Mouse (Mus musculus): ENCODE measurements at regions not wholly inside any gene's neighbourhood (a gene's known extent, or its start where the extent isn't known, plus 50 kb on each side); places are given as distances from the start of the nearest gene placed in this dataset.
A peak's percentile ranks its signal among the peaks of the same experiment; 100 is the strongest.

DNA sequence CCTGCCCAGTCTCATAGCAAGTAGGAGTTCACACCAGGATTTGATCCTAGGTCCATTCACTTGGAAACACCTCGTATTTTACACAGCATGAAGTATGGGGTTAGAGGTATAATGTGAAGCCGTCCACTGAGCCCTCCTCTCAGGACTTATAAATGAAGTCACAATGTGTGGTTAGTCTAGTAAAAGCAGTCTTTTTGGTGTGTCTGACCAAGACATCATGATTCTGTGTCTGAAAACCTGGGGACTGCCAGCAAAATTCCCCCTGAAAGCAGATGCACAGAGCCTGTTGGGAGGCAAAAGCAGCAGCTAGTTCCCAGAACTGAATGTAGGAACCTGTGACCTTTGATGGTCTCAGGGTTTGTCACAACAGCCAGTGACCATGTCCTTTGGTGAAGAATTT, 91.0 kb upstream of the Ccnd2 start:
- WGBS = 84% methylated on average over 2 of the region's 2 CpGs

DNA sequence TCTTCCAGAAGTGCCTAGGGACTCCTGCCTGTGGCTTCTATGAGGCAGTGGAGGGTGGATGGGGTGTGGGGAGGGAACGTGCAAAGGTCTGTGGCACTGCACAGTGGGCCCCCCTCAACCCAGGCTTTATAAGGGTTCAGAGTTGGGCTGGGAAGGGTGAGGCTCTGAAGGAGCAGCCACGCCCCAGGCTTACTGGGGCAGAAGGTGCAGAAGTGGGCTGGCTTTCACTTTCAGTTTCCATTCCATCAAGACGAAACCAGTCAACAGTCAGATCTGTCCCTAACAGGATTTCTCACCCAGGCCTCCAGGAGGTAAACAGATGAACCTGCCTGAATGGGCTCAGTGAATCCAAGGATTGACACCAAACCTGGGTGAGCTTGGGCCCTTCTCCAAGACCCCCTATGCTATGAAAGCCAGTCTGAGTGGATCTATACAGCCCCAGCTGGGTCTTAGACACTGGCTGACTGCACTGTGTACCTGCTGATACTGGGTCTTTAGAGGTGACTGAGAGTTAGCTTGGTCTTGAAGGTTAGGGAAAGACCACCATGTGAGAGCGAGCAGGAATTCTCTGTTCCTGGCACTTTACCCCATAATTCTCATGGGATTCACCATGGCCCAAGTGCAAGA, 93.9 kb upstream of the Ccnd2 start:
- Histone ChIP-seq H3K27ac (no peak overlapping the region), H3K27me3 (replicated peaks) (no peaks in the 10 kb centered on the region), H3K4me2 (no peak overlapping the region), H3K4me3 (no peak overlapping the region), H3K4me1 (no peaks in the 10 kb centered on the region), H3K9ac (no peak overlapping the region), H3K9me3 (no peaks in the 10 kb centered on the region), H3K36me3 (replicated peaks) (no peaks in the 10 kb centered on the region)
- WGBS = 86% methylated on average over 4 of the region's 4 CpGs
- ATAC-seq (replicated peaks) = no peak

More for the DNA sequence above, 91.0 kb upstream of the Ccnd2 start:
- H3K27me3 ChIP-seq (replicated peaks) = no peaks in the 10 kb centered on the region
- no peak overlapping the region for H3K27ac ChIP-seq
- ATAC-seq (replicated peaks) = no peak
- H3K4me2 ChIP-seq = no peak overlapping the region
- no peaks in the 10 kb centered on the region for H3K4me1 ChIP-seq
- no peaks in the 10 kb centered on the region for H3K36me3 ChIP-seq (replicated peaks)
- H3K4me3 ChIP-seq = no peak overlapping the region
- no peaks in the 10 kb centered on the region for H3K9me3 ChIP-seq
- H3K9ac ChIP-seq = no peak overlapping the region

DNA sequence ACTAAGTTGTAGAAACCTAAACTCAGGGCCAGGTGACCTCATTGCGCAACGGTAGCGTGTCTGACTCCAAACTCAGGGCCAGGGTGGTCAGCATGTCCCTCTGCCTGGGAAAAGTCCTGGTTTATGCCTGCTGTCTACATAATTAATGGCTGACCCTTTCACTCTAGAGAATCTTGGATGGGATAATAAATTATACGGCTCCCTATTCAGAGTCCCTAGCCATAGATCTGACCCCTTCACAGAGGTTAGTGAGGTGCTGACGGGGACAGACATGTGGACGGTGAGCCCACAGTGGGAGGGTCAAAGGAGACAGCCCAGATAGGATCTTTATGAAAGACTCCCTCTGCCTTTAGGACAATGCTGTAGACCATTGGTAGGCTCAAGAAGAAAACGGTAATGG, 94.7 kb upstream of the Ccnd2 start:
- no peak overlapping the region for H3K4me3 ChIP-seq
- WGBS = 85% methylated on average over 7 of the region's 7 CpGs
- H3K9ac ChIP-seq = no peak overlapping the region
- H3K9me3 ChIP-seq = no peaks in the 10 kb centered on the region
- no peaks in the 10 kb centered on the region for H3K27me3 ChIP-seq (replicated peaks)
- no peaks in the 10 kb centered on the region for H3K36me3 ChIP-seq (replicated peaks)
- H3K4me1 ChIP-seq = peaks cover 2% of the 10 kb centered on the region
- H3K27ac ChIP-seq = no peak overlapping the region
- ATAC-seq (replicated peaks) = no peak
- H3K4me2 ChIP-seq = no peak overlapping the region

DNA sequence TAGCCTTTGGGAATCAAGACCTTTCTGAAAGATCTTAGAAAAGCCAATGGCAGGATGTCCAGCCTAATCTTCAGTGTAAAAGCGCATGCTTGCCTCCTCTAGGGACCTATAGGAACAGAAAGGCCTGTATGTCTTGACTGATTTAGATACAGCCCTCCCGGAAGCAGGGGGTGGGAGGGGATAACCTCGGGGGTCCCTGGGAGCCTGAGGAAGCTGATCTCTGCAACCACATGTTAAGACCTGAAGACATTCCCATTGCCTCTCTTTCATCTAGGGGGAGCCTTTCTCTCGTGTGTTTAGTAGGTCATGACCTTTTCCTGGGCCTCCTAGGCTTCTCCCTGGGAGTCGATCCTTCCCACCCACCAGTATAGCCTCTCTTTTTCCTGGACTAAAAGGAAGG, 95.3 kb upstream of the Ccnd2 start:
- Histone ChIP-seq H3K9me3 (no peaks in the 10 kb centered on the region), H3K4me3 (no peak overlapping the region), H3K4me1 (peaks cover 6% of the 10 kb centered on the region), H3K4me2 (no peak overlapping the region), H3K9ac (no peak overlapping the region), H3K27me3 (replicated peaks) (no peaks in the 10 kb centered on the region), H3K27ac (no peak overlapping the region), H3K36me3 (replicated peaks) (no peaks in the 10 kb centered on the region)
- ATAC-seq (replicated peaks) = no peak
- WGBS = 26% methylated on average over 5 of the region's 5 CpGs

DNA sequence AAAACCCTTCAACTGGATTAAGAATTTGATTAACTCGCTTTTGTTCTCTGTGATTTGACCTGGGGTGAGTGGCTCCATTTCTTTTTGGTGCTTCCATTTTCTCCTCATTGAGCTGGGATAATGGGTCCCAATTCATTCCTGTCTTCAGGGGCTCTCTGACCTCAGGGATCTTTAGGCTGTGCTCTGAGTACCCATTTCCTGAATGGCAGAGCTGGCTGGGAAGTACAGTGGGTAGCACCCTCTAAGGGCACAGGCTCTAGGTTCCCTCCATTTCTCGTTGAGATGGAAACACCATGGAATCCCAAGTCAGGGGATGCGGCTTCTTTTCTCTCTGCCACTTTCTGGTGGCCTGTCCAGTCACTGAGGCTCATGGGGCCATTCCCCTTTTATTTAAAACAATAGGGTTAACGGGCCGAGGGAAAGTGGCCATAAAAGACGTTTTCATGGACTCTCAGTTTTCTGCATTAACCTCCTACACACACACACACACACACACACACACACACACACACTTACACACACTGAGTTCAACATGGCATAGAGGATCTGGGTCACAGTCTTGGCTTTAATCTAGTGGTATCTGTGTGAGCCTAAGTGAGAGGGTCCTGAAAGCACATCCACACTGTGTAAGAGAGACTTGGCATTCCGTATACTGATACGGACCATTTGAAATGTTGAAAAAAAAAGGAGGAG, 98.3 kb upstream of the Ccnd2 start:
- Histone ChIP-seq H3K27me3 (replicated peaks) (no peaks in the 10 kb centered on the region), H3K4me1 (peaks cover 6% of the 10 kb centered on the region), H3K9me3 (no peaks in the 10 kb centered on the region), H3K9ac (no peak overlapping the region), H3K4me3 (no peak overlapping the region), H3K27ac (no peak overlapping the region), H3K4me2 (no peak overlapping the region), H3K36me3 (replicated peaks) (no peaks in the 10 kb centered on the region)
- 12% methylated on average over 8 of the region's 8 CpGs for WGBS
- no peak for ATAC-seq (replicated peaks)

DNA sequence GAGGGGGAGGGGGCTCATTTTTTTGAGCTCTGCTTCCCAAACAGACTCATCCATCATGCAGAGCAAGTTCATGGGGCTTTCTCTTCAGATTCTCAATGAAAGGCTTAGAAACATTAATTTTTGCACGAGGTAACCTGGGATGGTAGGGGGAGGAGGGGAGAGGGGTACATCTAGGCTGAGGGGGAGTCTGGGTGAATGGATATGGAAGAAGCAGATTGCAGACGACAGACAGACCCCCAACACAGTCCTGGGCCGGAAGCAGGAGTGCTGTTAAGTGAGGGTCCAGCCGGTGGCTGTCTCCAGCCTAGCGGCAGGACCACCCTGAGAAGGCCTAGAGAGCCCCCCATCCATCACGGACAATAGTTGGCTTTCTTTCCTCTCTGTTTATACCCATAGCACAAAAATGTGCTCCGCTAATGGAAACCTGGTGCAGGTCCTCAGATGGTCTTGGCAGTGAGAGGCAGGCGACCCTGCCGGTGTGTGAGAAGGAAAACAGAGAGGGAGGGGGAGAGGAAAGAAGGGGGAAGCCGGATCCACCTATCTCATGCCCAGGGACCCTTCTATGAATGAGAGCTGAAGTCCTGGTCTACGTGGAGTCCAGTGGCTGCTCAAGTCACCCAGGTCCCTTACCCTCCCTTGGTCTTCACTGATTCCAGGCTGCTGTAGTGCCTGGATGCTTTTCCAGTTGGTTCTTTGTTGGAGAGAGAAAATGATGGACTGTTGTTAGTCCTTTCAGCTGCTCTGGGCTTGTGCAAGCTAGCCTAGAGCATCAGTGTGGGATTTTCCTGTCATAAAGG, 99.1 kb upstream of the Ccnd2 start:
- no peaks in the 10 kb centered on the region for H3K36me3 ChIP-seq (replicated peaks)
- no peak overlapping the region for H3K9ac ChIP-seq
- no peak overlapping the region for H3K4me3 ChIP-seq
- no peaks in the 10 kb centered on the region for H3K27me3 ChIP-seq (replicated peaks)
- H3K4me2 ChIP-seq = no peak overlapping the region
- H3K9me3 ChIP-seq = no peaks in the 10 kb centered on the region
- H3K4me1 ChIP-seq = peaks cover 6% of the 10 kb centered on the region
- 15% methylated on average over 11 of the region's 11 CpGs for WGBS
- ATAC-seq (replicated peaks) = 0 out of 2 replicates have a peak, but pooled peaks have one; percentile 37
- no peak overlapping the region for H3K27ac ChIP-seq

DNA sequence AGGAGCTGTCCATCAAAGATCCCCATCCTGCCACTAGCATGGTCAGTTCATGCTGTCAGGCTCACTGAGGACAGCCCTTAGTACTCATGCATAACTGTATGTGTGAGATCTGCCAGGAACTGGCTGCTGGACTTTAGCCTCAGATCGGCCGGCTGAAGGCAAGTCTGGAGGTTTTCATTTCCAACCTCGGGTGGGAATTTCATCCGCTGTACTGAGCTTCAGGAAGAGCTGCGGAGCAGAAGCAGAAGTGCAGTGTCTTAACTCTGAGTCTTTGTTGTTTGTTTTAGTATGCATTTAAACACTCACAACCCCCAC, 99.6 kb upstream of the Ccnd2 start:
- Histone ChIP-seq H3K36me3 (replicated peaks) (no peaks in the 10 kb centered on the region), H3K27ac (no peak overlapping the region), H3K4me2 (0 out of 2 replicates have a peak overlapping the region, but pooled peaks have one; percentile 4), H3K4me3 (no peak overlapping the region), H3K27me3 (replicated peaks) (no peaks in the 10 kb centered on the region), H3K9ac (no peak overlapping the region), H3K9me3 (no peaks in the 10 kb centered on the region), H3K4me1 (peaks cover 6% of the 10 kb centered on the region)
- 5% methylated on average over 5 of the region's 5 CpGs for WGBS
- no peak for ATAC-seq (replicated peaks)

DNA sequence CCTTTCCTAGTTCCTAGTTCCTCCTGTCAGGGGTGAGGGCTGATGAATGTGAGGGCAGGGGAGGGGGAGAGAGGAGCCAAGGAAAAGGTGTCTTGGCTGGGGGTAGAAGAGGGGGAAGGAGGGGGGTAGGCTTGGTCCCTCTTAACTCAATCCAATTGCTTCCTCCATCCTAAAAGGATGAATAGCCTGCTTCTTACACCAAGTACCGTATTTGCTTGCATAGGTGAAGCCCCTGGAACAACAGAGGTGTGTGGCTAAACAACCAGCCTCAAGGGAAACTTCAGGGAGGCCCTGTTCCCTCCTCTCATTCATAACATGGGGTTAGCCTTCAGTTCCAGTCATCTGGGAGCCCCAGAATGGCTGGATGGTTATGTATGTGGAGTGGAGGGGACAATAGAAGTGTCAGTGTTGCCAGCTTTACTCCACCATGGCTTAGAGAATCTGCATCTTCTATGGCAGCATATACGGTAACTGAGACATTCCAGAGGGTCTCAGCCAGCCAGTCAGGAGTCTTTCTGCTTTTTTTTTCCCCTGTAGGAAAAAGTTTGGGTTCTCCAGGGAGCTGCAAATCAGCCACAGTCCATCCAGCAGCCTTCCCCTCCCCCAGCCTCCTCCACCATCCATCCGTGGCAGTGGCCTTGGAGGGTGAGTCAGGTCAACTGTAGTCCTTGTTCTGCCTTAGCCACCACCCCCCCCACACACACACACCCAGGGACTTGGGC, 100.2 kb upstream of the Ccnd2 start:
- Histone ChIP-seq H3K9ac (no peak overlapping the region), H3K27me3 (replicated peaks) (no peaks in the 10 kb centered on the region), H3K36me3 (replicated peaks) (no peaks in the 10 kb centered on the region), H3K9me3 (no peaks in the 10 kb centered on the region), H3K27ac (no peak overlapping the region), H3K4me1 (peaks cover 6% of the 10 kb centered on the region), H3K4me2 (0 out of 2 replicates have a peak overlapping the region, but pooled peaks have one; percentile 4), H3K4me3 (no peak overlapping the region)
- 7% methylated on average over 3 of the region's 3 CpGs for WGBS
- ATAC-seq (replicated peaks) = no peak

DNA sequence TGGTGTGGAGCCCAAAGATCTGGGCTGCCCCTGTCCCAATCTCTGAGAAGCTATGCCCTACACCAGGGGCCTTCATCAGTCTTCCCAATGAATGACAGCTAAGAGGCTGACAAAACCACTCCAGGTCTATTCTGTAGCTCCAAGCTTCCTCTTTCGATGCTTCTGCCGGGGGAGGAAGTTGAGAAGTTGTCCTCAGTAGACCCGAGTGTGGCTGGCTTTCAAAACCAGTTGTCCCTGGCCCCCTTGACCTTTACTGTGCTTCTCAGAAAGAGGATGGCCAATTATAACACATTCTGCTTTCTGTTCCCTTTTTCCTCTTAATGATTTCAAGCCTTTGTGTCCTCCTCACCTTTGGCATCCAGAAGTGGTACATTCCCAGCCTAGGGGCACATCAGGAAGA, 101.9 kb upstream of the Ccnd2 start:
- Histone ChIP-seq H3K27ac (no peak overlapping the region), H3K36me3 (replicated peaks) (no peaks in the 10 kb centered on the region), H3K4me2 (no peak overlapping the region), H3K9ac (no peak overlapping the region), H3K4me3 (no peak overlapping the region), H3K4me1 (peaks cover 6% of the 10 kb centered on the region), H3K27me3 (replicated peaks) (no peaks in the 10 kb centered on the region), H3K9me3 (no peaks in the 10 kb centered on the region)
- 89% methylated on average over 3 of the region's 3 CpGs for WGBS
- ATAC-seq (replicated peaks) = no peak

DNA sequence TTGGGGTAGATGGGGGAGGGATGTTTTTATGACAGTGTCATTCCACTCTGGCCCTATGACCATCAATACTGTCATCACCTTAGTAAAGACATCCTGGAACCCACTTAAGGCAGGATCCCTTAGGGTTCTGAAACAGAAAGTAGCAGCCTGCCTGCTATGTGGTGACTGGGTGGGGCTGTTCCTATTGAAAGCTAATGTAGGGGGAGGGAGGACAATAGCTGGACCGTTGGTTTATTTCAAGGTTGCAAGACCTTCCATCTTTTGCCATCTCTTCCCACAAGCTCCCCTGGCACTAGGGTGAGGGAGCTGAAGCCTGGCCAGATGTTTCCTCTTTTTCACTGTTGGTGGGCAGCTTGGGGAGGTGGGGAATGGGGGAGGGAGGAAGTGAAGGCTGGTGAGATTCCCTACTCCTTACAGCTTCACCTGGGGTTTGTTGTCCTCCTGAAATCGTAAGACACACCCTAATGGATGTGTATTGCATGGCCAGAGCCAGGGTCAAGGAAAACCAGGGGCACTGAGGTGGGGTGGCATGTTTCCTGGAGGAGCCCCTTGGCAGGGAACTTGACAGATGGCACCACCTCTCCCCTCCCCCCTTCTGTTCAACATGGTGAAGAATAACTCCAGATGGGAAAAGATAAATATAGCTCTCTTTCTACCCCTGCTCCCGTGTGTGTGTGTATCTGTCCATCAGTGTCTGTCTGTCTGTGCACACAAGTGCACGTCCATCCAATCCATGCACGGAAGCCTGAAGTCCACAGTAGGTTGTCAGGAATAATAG, 112.1 kb upstream of the Ccnd2 start:
- no peak overlapping the region for H3K4me3 ChIP-seq
- H3K9ac ChIP-seq = no peak overlapping the region
- H3K27ac ChIP-seq = no peak overlapping the region
- H3K9me3 ChIP-seq = no peaks in the 10 kb centered on the region
- peaks cover 6% of the 10 kb centered on the region; the same call in 1 of the 2 replicates for H3K4me1 ChIP-seq
- no peak for ATAC-seq (replicated peaks)
- no peaks in the 10 kb centered on the region for H3K36me3 ChIP-seq (replicated peaks)
- 83% methylated on average over 5 of the region's 5 CpGs for WGBS
- no peaks in the 10 kb centered on the region for H3K27me3 ChIP-seq (replicated peaks)
- no peak overlapping the region for H3K4me2 ChIP-seq

DNA sequence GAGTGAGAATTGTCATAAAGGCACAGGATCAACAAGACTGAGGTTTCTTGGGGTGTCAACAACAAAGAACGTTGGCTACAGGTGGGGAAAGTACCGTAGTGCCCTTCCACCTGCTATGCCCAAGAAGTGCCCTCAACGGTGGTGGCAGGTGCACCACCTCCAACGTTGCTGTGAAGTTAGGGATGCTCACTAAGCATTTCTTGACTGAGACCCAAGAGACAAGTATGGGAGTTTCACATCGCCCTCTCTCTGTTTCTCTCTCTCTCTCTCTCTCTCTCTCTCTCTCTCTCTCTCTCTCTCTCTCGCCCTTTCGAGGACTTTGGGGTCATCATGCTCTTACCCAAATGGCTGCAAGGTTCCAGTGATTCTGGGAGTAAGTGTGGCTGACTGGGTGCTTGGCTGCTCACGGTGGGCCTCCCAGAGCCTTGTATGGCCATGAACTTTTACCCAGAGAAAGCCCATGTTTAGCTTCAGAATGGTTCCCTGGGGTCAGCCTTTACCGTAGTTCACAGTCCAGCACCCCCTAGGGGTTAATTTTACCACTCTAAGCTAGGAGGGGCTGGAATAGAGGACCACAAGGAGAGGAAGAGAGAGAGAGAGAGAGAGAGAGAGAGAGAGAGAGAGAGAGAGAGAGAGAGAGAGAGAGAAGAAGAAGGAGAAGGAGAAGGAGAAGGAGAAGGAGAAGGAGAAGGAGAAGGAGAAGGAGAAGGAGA, 113.2 kb upstream of the Ccnd2 start:
- Histone ChIP-seq H3K4me2 (no peak overlapping the region), H3K4me1 (peaks cover 6% of the 10 kb centered on the region; the same call in 1 of the 2 replicates), H3K36me3 (replicated peaks) (no peaks in the 10 kb centered on the region), H3K27me3 (replicated peaks) (no peaks in the 10 kb centered on the region), H3K9ac (no peak overlapping the region), H3K27ac (no peak overlapping the region), H3K4me3 (no peak overlapping the region), H3K9me3 (no peaks in the 10 kb centered on the region)
- ATAC-seq (replicated peaks) = no peak
- WGBS = 74% methylated on average over 9 of the region's 9 CpGs

All from midbrain, embryonic 15.5 days (tissue).